Comparison of ENCODE assay signal across 26 mouse cellular contexts in genomic region chr15:84692645-84693044, GRCm38 (mm10). TPM values are rescaled to one million over a fixed set of nuclear protein-coding genes. Genes with fewer than 3 reads are reported as not detected.
A peak's percentile ranks its signal among the peaks of the same experiment; 100 is the strongest.
DNase-seq lines count a peak whose midpoint lies in the region; ATAC-seq and TF ChIP-seq lines count a peak whose summit lies in the region.
"Had no signal": no experiment of that assay in that cellular context is flagged by ENCODE, and none has a peak within 500 bp of the region (broad histone marks: within the 10 kb centered on the region; RNA-seq: fewer than 3 reads in every experiment).

No protein-coding gene starts in this region.

- peaks cover 73% of the 10 kb centered on the region for H3K36me3 ChIP-seq in small intestine, adult 2 months (ENCODE audit: control insufficient read depth, insufficient read depth, low read length)
- H3K36me3 ChIP-seq: forebrain, embryonic 12.5 days had no signal

- no peak for TF ChIP-seq POLR2A in small intestine, adult 2 months (IDR thresholded peaks at IDR 0.05; ENCODE audit: low read depth, low read length)

- peak; percentile 8; the same call in 1 of the 2 replicates for TF ChIP-seq CTCF in small intestine, adult 2 months (IDR thresholded peaks at IDR 0.05; ENCODE audit: extremely low read depth, insufficient read length, insufficient replicate concordance, low read depth, low read length)

- WGBS in small intestine, adult 2 months = 83% methylated on average over 7 of the region's 7 CpGs

- H3K27ac ChIP-seq in small intestine, adult 2 months (ENCODE audit: insufficient read depth, low read depth, low read length) = no peak overlapping the region
- H3K27ac ChIP-seq: embryonic facial prominence, embryonic 13.5 days; forebrain, embryonic 12.5 days; limb, embryonic 13.5 days; liver, embryonic 12.5 days; midbrain, embryonic 10.5 days; stomach, embryonic 15.5 days had no signal

- H3K27me3 ChIP-seq in small intestine, adult 2 months (ENCODE audit: control insufficient read depth, insufficient read depth, low read length) = no peaks in the 10 kb centered on the region
- H3K27me3 ChIP-seq: embryonic facial prominence, embryonic 13.5 days; forebrain, embryonic 12.5 days; heart, embryonic 12.5 days; limb, embryonic 13.5 days; liver, embryonic 12.5 days; stomach, embryonic 15.5 days had no signal

- no peak for ATAC-seq in monocyte, adult 5-6 weeks (replicated peaks; ENCODE audit: insufficient number of reproducible peaks, low FRiP score, low TSS enrichment, poor library complexity, severe bottlenecking)
- ATAC-seq: inflammation-experienced regulatory T-cells, adult 6 months; liver, embryonic 12.5 days; midbrain, embryonic 16.5 days had no signal

- no peak overlapping the region for H3K4me3 ChIP-seq in small intestine, adult 2 months (ENCODE audit: low read depth, low read length)
- H3K4me3 ChIP-seq: embryonic facial prominence, embryonic 13.5 days; erythroblast, embryonic 14.5 days; forebrain, embryonic 12.5 days; heart, embryonic 12.5 days; limb, embryonic 13.5 days; liver, embryonic 12.5 days; midbrain, embryonic 10.5 days; stomach, embryonic 15.5 days had no signal

- no peaks in the 10 kb centered on the region for H3K4me1 ChIP-seq in small intestine, adult 2 months (ENCODE audit: control insufficient read depth, insufficient read depth, insufficient read length, low read length)
- H3K4me1 ChIP-seq: forebrain, embryonic 12.5 days; liver, embryonic 12.5 days; midbrain, embryonic 10.5 days; stomach, embryonic 15.5 days had no signal

- DNase-seq in kidney, postnatal 10 days = peak; percentile 47
- DNase-seq in kidney, adult 9 months = no peak
- DNase-seq in spleen, postnatal 36 days (ENCODE audit: low spot score in 2 of 2) = peak; percentile 51 to 72
- DNase-seq in spleen, postnatal 4 days (ENCODE audit: low spot score in 2 of 2) = no peak
- peak; percentile 56 for DNase-seq in ZHBTc4 (ENCODE audit: low read depth, low spot score)
- DNase-seq in adrenal gland, postnatal 25 days = no peak
- DNase-seq: cerebellum, adult 2 months; cerebellum, postnatal 36 days; embryo, embryonic 11 days; heart, postnatal 14 days; kidney, adult 8-10 months; kidney, postnatal 4 days; lung, adult 18-20 months; thymus, adult 2 months had no signal

RNA-seq across cellular contexts. Expression of gene Prr5, which starts 23.2 kb away (rescaled TPM):
- 43.2 and 82.9 TPM in 2 replicates for polyA plus RNA-seq in small intestine, adult 2 months (2012; rRNA removed)
- total RNA-seq in monocyte, adult 5-6 weeks (2017) = 2.6 to 9.9 TPM (median 3.7 TPM) in 3 replicates
- 3.7 and 5.0 TPM in 2 replicates for total RNA-seq in adrenal gland, postnatal 25 days (2021)

RNA-seq across cellular contexts. Expression of gene Arhgap8, which starts 27.2 kb away (rescaled TPM):
- 4.2 and 6.3 TPM in 2 replicates for polyA plus RNA-seq in small intestine, adult 2 months (2012; rRNA removed)
- total RNA-seq in monocyte, adult 5-6 weeks (2017) = not detected in 3 replicates
- 0.76 TPM in 1 of 2 replicates, not detected in the other for total RNA-seq in adrenal gland, postnatal 25 days (2021)
- polyA plus RNA-seq: erythroblast, embryonic 14.5 days had no signal

Comparison
In these comparisons a context has a peak if more than half of its experiments do, and no peak if none do; other contexts are left out.
1. DNase-seq: peak in kidney, postnatal 10 days (single experiment), spleen, postnatal 36 days (2 of 2) and ZHBTc4 (single experiment); none in kidney, adult 9 months (single experiment), spleen, postnatal 4 days (0 of 2) and adrenal gland, postnatal 25 days (single experiment).